ENCODE assay signal across 9 mouse cellular contexts in genomic region chr6:24408573-24409427, GRCm38 (mm10).
DNase-seq lines count a peak whose midpoint lies in the region; ATAC-seq and TF ChIP-seq lines count a peak whose summit lies in the region.
"Had no signal": no experiment of that assay in that cellular context is flagged by ENCODE, and none has a peak within 500 bp of the region (broad histone marks: within the 10 kb centered on the region; RNA-seq: fewer than 3 reads in every experiment).

No protein-coding gene starts in this region.

- no peak for DNase-seq in lung, embryonic 14.5 days
- no peak for DNase-seq in lung, adult 18-20 months
- DNase-seq in frontal cortex, adult 2 months (ENCODE audit: extremely low spot score in 1 of 2, low spot score in 1 of 2), result peak; percentile 64 to 67
- DNase-seq in layer of hippocampus, postnatal 10 days (ENCODE audit: low spot score in 2 of 2), result peak; percentile 48 to 55
- DNase-seq in right cerebral cortex, postnatal 14 days, result peak; percentile 22
- no peak for DNase-seq in thymus, postnatal 14 days
- DNase-seq in heart, adult 8-10 months (ENCODE audit: low spot score), result no peak
- DNase-seq in cerebellum, adult 9-11 months, result no peak
- DNase-seq: liver, embryonic 13.5 days had no signal

- no peak overlapping the region for H3K9ac ChIP-seq in lung, embryonic 14.5 days
- H3K9ac ChIP-seq: liver, embryonic 13.5 days had no signal

- H3K4me2 ChIP-seq in lung, embryonic 14.5 days, result no peak overlapping the region
- H3K4me2 ChIP-seq: liver, embryonic 13.5 days had no signal

- H3K4me3 ChIP-seq in lung, embryonic 14.5 days (ENCODE audit: low read depth, low read length), result no peak overlapping the region
- H3K4me3 ChIP-seq: liver, embryonic 13.5 days had no signal

- H3K4me1 ChIP-seq in lung, embryonic 14.5 days (ENCODE audit: insufficient read depth), result no peaks in the 10 kb centered on the region; the same call in 1 of the 2 replicates
- H3K4me1 ChIP-seq: liver, embryonic 13.5 days had no signal

- no peaks in the 10 kb centered on the region for H3K36me3 ChIP-seq in lung, embryonic 14.5 days (ENCODE audit: insufficient read depth)
- H3K36me3 ChIP-seq: liver, embryonic 13.5 days had no signal

- no peak overlapping the region for H3K27ac ChIP-seq in lung, embryonic 14.5 days (ENCODE audit: low read depth)
- H3K27ac ChIP-seq: liver, embryonic 13.5 days had no signal

- no peaks in the 10 kb centered on the region for H3K9me3 ChIP-seq in lung, embryonic 14.5 days (ENCODE audit: low read depth, low read length)
- H3K9me3 ChIP-seq: liver, embryonic 13.5 days had no signal

- no peak for TF ChIP-seq CTCF in lung, embryonic 14.5 days (IDR thresholded peaks at IDR 0.05; ENCODE audit: low read depth)

- peak; percentile 31; the same call in 1 of the 2 replicates for ATAC-seq in lung, embryonic 14.5 days (ENCODE audit: insufficient read depth)

- 62% methylated on average over 11 of the region's 11 CpGs for WGBS in lung, embryonic 14.5 days

- H3K27me3 ChIP-seq in lung, embryonic 14.5 days (ENCODE audit: insufficient read depth, low read length), result no peaks in the 10 kb centered on the region
- H3K27me3 ChIP-seq: liver, embryonic 13.5 days had no signal

Comparison
In these comparisons a context has a peak if more than half of its experiments do, and no peak if none do; other contexts are left out.
1. DNase-seq: peak in frontal cortex, adult 2 months (2 of 2), layer of hippocampus, postnatal 10 days (2 of 2) and right cerebral cortex, postnatal 14 days (single experiment); none in lung, embryonic 14.5 days (single experiment), lung, adult 18-20 months (0 of 2), thymus, postnatal 14 days (single experiment), heart, adult 8-10 months (single experiment) and cerebellum, adult 9-11 months (single experiment).